Mouse (Mus musculus) limb, embryonic 10.5 days (tissue): ENCODE results near the gene Pdlim5. TPM values are rescaled to one million over a fixed set of nuclear protein-coding genes. Genes with fewer than 3 reads are reported as not detected.

Experiments used
- DNase-seq: peaks from one replicate; pipeline ENCODE4 v3.0.0-alpha.2; 2017; ENCODE audit warnings: low spot score
- H3K27ac ChIP-seq: fragments of 300-500 bp; sonication (generic); 2 replicates; pipeline ENCODE4 v1.5.1; 2016; ENCODE audit warnings: mild to moderate bottlenecking
- H3K27me3 ChIP-seq: fragments of 300-500 bp; sonication (generic); 2 replicates; pipeline ENCODE4 v1.6.1; 2016; ENCODE audit warnings: low read depth, mild to moderate bottlenecking; ENCODE audit not compliant: poor library complexity, severe bottlenecking
- H3K36me3 ChIP-seq: fragments of 300-500 bp; sonication (generic); 2 replicates; pipeline ENCODE4 v1.6.1; 2016; ENCODE audit warnings: mild to moderate bottlenecking, moderate library complexity
- H3K4me1 ChIP-seq: fragments of 300-500 bp; sonication (generic); 2 replicates; pipeline ENCODE4 v1.6.1; 2016
- H3K4me3 ChIP-seq: fragments of 300-500 bp; sonication (generic); 2 replicates; pipeline ENCODE4 v1.5.1; 2016; ENCODE audit warnings: mild to moderate bottlenecking, moderate library complexity
- H3K9me3 ChIP-seq: fragments of 300-500 bp; sonication (generic); replicated peaks from 2 replicates; pipeline ENCODE4 v1.6.1; 2016; ENCODE audit warnings: mild to moderate bottlenecking
- WGBS: fragments of 180-500 bp; shearing (Covaris S2); methylation state at CpG from one replicate; pipeline ENCODE4 v1.1.7; 2016; 5-methylcytosine and 5-hydroxymethylcytosine counted together
- polyA plus RNA-seq: library from polyadenylated mRNA; unstranded; fragments of >200 nt; fragmentation: Nextera tagmentation; extraction: Ambion mirVana; gene quantifications from 2 replicates; pipeline ENCODE4 v1.2.1, GENCODE M21; 2016

Gene Pdlim5
- polyA plus RNA-seq, 1 experiment from 2014 or later = 14.1 TPM

GRCm38 (mm10) chr3:142430048-142430447 is 34.6 kb upstream of the Pdlim5 start:
- Histone ChIP-seq H3K36me3 (no peaks in the 10 kb centered on the region), H3K9me3 (no peaks in the 10 kb centered on the region), H3K4me3 (no peak overlapping the region), H3K27me3 (no peaks in the 10 kb centered on the region), H3K27ac (no peak overlapping the region), H3K4me1 (peaks cover 4% of the 10 kb centered on the region; the same call in 1 of the 2 replicates)
- WGBS = 78% methylated on average over 4 of the region's 4 CpGs
- DNase-seq = no peak

- Histone ChIP-seq H3K27me3 (no peaks in the 10 kb centered on the region), H3K36me3 (no peaks in the 10 kb centered on the region), H3K4me3 (no peak overlapping the region), H3K27ac (no peak overlapping the region), H3K4me1 (peaks cover 4% of the 10 kb centered on the region; the same call in 1 of the 2 replicates), H3K9me3 (no peaks in the 10 kb centered on the region)
- DNase-seq = no peak
- 70% methylated on average over 3 of the region's 3 CpGs for WGBS
These were observed 31.3 kb upstream of the Pdlim5 start for GRCm38 (mm10) chr3:142426806-142427205.

- H3K4me1 ChIP-seq = no peaks in the 10 kb centered on the region
- H3K9me3 ChIP-seq = no peaks in the 10 kb centered on the region
- no peaks in the 10 kb centered on the region for H3K36me3 ChIP-seq
- no peaks in the 10 kb centered on the region for H3K27me3 ChIP-seq
- WGBS = 84% methylated on average over 1 of the region's 1 CpGs
- no peak overlapping the region for H3K4me3 ChIP-seq
- H3K27ac ChIP-seq = no peak overlapping the region
- no peak for DNase-seq
These were observed 28.6 kb upstream of the Pdlim5 start for GRCm38 (mm10) chr3:142424134-142424533.

DNA sequence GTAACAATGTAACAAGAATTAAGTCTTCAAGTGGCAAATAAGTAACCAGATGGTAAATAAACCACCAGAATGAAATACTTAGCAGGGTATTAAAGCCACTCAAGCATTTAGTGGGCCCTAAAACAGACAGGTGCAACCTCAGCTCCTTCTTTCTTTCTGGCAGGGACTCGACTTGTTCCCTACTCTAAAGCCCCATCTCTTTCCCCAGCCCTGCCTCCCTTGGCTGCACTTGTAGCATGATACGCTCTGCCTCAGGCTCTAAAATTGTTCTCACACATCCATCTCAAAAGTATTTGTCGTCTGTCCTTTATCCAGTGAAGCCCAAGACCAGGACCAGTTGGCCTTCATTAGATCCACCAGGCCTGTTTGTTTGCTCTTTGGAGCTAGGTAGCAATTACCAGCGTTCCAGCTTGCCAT is 28.0 kb upstream of the Pdlim5 start:
- Histone ChIP-seq H3K27me3 (no peaks in the 10 kb centered on the region), H3K9me3 (no peaks in the 10 kb centered on the region), H3K4me3 (no peak overlapping the region), H3K4me1 (no peaks in the 10 kb centered on the region), H3K27ac (no peak overlapping the region), H3K36me3 (no peaks in the 10 kb centered on the region)
- WGBS = 67% methylated on average over 4 of the region's 4 CpGs
- no peak for DNase-seq

- WGBS = 91% methylated on average over 4 of the region's 4 CpGs
- Histone ChIP-seq H3K4me1 (no peaks in the 10 kb centered on the region), H3K27ac (no peak overlapping the region), H3K4me3 (no peak overlapping the region), H3K36me3 (no peaks in the 10 kb centered on the region), H3K27me3 (no peaks in the 10 kb centered on the region), H3K9me3 (no peaks in the 10 kb centered on the region)
- DNase-seq = no peak
These were observed 26.7 kb upstream of the Pdlim5 start for GRCm38 (mm10) chr3:142422229-142422628.

DNA sequence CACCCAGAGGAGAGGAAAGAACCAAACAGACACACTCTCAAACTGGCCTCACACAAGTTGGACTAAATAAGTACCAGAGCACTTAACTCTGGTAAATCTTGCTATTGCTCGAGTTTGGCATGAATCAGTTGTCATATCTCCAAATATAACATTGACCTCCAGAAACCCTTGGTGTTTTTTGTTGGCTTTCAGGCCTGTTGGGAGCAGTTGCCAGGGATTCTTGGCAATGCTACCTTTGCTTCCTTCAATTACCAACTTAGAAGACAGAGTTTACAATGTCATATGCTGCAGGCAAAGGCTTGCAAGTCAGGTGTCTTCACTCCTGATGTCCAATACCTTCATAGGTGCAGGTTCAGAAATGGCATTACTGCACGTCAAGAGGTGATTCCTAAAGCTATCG is 26.0 kb upstream of the Pdlim5 start:
- Histone ChIP-seq H3K36me3 (no peaks in the 10 kb centered on the region), H3K9me3 (no peaks in the 10 kb centered on the region), H3K4me3 (no peak overlapping the region), H3K4me1 (no peaks in the 10 kb centered on the region), H3K27ac (no peak overlapping the region), H3K27me3 (no peaks in the 10 kb centered on the region)
- no peak for DNase-seq
- 92% methylated on average over 3 of the region's 3 CpGs for WGBS

DNA sequence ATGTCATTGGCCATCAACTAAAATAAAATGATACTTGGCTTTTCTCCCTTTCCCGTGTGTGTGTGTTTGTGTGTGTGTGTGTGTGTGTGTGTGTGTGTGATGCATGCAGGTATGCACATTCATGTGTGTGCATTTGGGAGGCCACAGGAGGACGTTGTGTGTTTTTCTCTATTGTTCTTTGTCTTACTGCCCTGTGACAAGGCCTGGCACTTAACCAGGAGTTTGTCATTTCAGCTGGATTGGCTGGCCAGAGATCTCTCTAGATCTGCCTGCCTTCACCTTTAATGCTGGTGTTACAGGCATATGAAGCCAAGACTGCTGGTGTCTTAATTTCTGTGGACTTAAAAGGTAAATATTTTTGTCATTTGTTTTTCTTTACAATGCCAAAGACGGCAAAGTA is 22.5 kb upstream of the Pdlim5 start:
- Histone ChIP-seq H3K4me1 (no peaks in the 10 kb centered on the region), H3K9me3 (no peaks in the 10 kb centered on the region), H3K27ac (no peak overlapping the region), H3K36me3 (no peaks in the 10 kb centered on the region), H3K4me3 (no peak overlapping the region), H3K27me3 (no peaks in the 10 kb centered on the region)
- WGBS = 78% methylated on average over 3 of the region's 3 CpGs
- DNase-seq = no peak

DNA sequence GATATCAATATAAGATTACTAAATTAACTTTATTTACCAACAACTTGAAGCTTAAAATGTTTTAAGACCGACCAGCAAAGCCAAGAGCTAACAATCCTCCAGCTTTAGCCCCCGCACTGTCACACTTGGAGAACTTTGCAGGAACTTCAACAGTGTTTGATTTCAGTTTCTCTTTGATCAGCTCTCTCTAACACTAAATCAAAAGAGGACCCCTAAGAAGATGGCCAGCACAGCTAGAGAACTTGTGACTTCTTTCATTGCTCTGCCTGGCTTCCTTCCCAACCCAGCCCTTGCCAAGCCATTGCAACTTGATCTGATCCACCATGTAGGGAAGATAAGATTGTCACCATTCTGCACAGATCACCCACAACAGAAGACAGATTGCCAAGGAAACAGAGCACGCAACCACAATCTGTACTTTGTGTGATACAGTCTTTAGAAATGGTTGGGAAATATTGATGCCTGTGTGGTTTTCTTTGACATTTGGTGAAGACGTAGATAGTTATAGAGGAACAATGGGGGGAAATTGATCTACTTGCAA is 17.9 kb upstream of the Pdlim5 start:
- Histone ChIP-seq H3K4me3 (no peak overlapping the region), H3K9me3 (no peaks in the 10 kb centered on the region), H3K27ac (no peak overlapping the region), H3K4me1 (no peaks in the 10 kb centered on the region), H3K27me3 (no peaks in the 10 kb centered on the region), H3K36me3 (no peaks in the 10 kb centered on the region)
- 83% methylated on average over 4 of the region's 4 CpGs for WGBS
- DNase-seq = no peak

DNA sequence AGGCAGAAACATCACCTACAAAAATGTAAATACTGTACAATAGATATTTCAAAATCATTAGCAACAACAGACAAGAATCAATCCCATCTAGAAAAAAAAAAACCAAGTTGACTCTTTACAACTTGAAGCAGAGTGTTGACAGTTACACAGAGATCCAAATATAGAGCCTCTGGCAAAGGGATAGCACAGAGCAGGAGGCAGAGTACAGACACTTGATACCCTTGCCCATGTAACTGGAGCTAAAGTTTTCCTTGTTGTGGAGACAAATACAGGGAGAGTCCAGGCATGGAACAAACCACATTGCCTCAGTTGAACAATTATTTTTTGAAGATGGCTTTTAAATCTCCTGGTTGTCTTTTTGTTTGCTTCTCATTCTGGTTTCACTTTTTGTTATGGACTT is 15.4 kb upstream of the Pdlim5 start:
- no peak for DNase-seq
- H3K4me1 ChIP-seq = no peaks in the 10 kb centered on the region
- no peak overlapping the region for H3K4me3 ChIP-seq
- no peaks in the 10 kb centered on the region for H3K27me3 ChIP-seq
- no peak overlapping the region for H3K27ac ChIP-seq
- H3K9me3 ChIP-seq = no peaks in the 10 kb centered on the region
- no peaks in the 10 kb centered on the region for H3K36me3 ChIP-seq

- Histone ChIP-seq H3K4me1 (peaks cover 17% of the 10 kb centered on the region), H3K27ac (peak overlapping the region; percentile 89), H3K4me3 (peak overlapping the region; percentile 79), H3K36me3 (no peaks in the 10 kb centered on the region), H3K9me3 (no peaks in the 10 kb centered on the region), H3K27me3 (peaks cover 16% of the 10 kb centered on the region)
- DNase-seq = peak; percentile 60
- WGBS = under 1% methylated on average over 63 of the region's 64 CpGs
These were observed 544 bp downstream of the Pdlim5 start for GRCm38 (mm10) chr3:142394796-142395508.

DNA sequence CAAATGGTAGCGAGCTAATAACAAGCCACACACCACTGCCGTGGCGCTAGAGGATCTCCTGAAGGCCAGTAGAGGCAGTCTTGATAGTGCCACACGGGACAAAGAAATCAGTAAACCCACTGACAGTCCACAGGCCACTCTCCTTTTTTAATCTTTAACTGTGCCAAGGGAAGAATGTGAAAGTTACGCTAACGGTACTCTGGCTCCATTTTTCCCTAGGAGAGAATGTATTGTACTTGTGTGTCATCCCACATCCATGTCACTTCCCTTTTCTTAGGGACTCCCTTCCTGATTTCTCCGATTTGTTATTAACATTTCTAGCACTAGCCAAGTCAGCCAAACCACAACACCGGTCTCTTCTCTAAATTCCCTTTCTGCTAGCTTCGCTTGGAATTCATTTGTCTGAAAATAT is 1.5 kb downstream of the Pdlim5 start:
- peaks cover 22% of the 10 kb centered on the region for H3K4me1 ChIP-seq
- peak overlapping the region; percentile 79 for H3K4me3 ChIP-seq
- 42% methylated on average over 9 of the region's 9 CpGs for WGBS

DNA sequence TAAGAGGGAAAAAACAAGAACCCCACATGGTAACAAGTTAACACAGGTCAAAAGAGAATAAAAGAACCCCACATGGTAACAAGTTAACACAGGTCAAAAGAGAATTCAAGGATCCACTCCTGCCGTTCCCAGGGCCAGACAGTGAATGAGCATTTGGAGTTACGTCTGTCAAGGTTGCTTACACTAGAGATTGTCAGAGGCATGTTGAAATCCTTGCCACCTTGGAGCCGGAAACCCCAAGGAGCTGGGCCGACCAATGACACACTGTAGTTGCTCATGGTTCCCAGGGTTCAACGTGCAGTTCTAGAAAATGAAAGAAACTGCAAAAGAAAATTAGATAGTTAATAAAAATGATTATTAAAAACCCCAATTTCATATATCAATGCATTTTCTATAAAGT is 4.0 kb downstream of the Pdlim5 start:
- peaks cover 16% of the 10 kb centered on the region for H3K27me3 ChIP-seq
- H3K36me3 ChIP-seq = no peaks in the 10 kb centered on the region
- no peak overlapping the region for H3K27ac ChIP-seq
- WGBS = 84% methylated on average over 5 of the region's 5 CpGs
- H3K4me1 ChIP-seq = peaks cover 30% of the 10 kb centered on the region
- H3K4me3 ChIP-seq = no peak overlapping the region
- H3K9me3 ChIP-seq = no peaks in the 10 kb centered on the region
- DNase-seq = no peak

More for the DNA sequence above, 1.5 kb downstream of the Pdlim5 start:
- Histone ChIP-seq H3K9me3 (no peaks in the 10 kb centered on the region), H3K36me3 (no peaks in the 10 kb centered on the region), H3K27me3 (peaks cover 16% of the 10 kb centered on the region), H3K27ac (no peak overlapping the region)
- no peak for DNase-seq

DNA sequence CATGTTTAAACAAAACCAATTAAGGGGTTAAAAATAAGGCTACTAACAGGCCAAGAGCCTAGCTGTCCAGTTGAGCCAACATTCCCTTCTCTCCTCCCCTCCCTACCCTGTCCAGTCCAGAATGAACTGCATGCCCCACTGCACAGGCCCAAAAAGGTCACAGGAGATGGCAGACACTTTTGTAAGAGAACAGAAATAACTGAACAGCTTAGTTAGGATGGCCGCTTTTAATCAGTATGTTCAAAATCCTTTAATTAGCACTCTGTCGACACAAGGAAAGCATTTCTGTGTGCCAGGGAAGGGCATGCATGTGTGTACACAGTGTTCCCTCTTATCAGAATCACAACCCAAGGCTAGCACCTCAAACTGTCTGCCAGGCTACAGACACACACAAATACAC is 5.2 kb downstream of the Pdlim5 start:
- DNase-seq = no peak
- Histone ChIP-seq H3K27me3 (peaks cover 16% of the 10 kb centered on the region), H3K27ac (no peak overlapping the region), H3K9me3 (no peaks in the 10 kb centered on the region), H3K36me3 (no peaks in the 10 kb centered on the region), H3K4me3 (no peak overlapping the region), H3K4me1 (peaks cover 30% of the 10 kb centered on the region)
- WGBS = 78% methylated on average over 2 of the region's 2 CpGs
